Mouse (Mus musculus) megakaryocyte, adult 5-6 weeks (primary cell): ENCODE data around the gene Mbl1. TPM values are rescaled to one million over a fixed set of nuclear protein-coding genes. Genes with fewer than 3 reads are reported as not detected.

ENCODE experiments used
- ATAC-seq: 2 replicates; pipeline ENCODE4 v1.8.0; 2016; ENCODE audit warnings: mild to moderate bottlenecking, inconsistent platforms; ENCODE audit not compliant: poor library complexity, severe bottlenecking
- total RNA-seq, 2 experiments: library from RNA; stranded (forward) in 1 of 2; stranded (reverse) in 1 of 2; fragments of 153-499, 151-499 nt in 1 of 2; fragments of 221-1000, 200-1000 nt in 1 of 2; gene quantifications; 2 replicates each; pipeline versions ENCODE4 v1.2.3 to v1.2.4; 2015 to 2017

The Mbl1 gene
- not detected in 2 replicates for total RNA-seq (2015)
- total RNA-seq (2017) = not detected in 2 replicates

DNA sequence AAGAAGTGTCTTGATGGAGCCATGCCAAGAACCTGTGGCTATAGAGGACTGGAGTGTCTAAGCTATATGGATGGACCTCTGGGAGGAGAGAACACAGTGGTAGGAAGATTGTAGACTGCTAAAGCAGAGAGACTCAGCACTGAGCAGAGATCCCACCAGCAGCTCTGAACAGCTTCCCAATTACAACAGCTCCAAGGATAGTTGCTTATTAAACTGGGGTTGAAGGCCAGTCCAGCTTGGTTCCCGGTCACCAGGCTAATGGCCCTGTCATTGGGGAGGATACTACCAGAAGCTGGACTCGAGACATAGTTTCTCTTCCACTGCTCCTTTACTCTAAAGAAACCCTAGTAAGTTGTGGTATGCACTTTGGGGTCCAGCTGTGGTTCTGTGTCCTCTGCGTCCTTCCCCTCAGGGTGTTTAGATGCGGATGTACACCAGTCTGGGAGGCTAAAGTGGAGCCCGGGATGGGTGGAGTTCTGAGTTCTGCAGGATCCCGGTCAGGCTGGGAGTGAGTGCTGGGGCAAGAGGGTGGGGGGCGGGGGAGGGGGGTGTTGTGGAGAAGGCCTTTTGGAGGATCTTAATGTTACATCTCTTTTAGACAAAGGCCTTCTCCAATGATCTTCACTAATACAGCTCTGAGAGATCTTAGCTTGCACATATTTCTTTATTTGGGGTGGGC lies at the start of gene Mbl1:
Mbl1 (plus strand) TSS at position 239 of the 679 bp plus-strand sequence.
- no peak for ATAC-seq

- ATAC-seq = no peak
Observed at GRCm38 (mm10) chr14:41102269-41102668, 49.0 kb upstream of the Mbl1 start.

GRCm38 (mm10) chr14:41104853-41105444 lies 46.3 kb upstream of the Mbl1 start, which contains the start of gene Mat1a:
Mat1a (plus strand) TSS chr14:41105035.
- no peak for ATAC-seq

DNA sequence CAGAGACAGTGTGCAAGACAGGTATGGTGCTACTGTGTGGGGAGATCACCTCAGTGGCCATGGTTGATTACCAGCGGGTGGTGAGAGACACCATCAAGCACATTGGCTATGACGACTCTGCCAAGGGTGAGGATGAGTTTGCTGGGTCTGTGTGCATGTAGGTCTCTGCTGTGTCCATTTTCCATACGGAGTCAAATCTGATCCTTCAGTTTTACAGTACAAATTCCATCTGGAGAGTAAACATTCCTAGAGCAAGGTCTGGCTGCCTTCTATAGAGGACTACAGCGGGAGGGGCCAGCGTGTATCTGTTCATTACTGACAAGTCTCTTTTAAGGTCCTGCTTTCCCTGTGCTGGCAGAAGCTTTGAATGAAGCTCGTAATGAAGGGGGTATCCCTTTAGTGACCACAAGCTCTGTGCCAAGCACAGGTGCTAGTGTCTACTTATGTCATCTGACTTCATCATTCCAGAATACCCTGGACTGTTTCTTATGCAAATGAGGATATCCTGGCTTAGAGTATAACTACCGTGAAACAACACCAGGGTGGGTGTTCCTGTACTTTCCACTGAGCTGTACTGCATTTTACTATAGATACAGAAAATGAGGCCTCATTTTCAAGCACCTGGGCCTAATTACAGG lies 40.1 kb upstream of the Mbl1 start:
- ATAC-seq = no peak

DNA sequence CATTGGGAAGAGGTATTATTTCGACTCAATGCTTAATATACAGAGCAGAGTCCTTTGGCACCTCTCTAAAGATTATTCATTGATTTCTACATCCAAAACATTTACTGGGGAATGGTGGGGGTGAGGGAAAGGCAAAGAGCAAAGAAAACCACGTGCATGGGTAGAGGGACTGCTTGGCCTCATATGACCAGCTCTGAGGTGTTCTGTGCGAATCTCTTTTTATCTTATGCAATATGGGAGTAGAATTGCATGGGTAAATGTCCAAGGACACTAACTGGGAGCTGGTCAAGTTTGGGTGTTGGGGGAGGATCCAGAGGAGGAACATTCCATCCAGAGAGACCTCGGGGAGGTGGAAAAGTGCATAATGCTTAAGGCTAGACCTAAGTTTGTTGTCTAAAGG lies 38.3 kb upstream of the Mbl1 start:
- no peak for ATAC-seq

GRCm38 (mm10) chr14:41116271-41116670 lies 35.0 kb upstream of the Mbl1 start:
- no peak for ATAC-seq

DNA sequence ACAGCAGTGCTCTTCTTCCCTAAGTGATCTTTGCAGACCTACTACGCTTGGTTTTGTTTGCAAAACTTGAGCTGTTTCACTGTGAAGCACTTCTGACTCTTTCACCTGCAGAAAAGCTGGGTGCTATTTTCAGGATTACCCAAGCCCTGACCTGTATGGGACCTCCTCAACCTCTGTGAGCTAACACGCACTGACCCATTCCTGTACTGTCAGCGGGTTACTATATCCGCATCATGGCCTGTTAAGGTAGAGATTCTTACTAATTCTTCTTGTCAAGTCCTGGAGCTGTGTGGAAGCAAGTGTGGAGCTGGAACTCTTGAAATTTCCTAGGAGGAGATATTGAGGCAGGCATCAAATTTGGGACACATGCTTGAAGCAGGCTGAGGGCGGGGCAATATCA lies 26.6 kb upstream of the Mbl1 start:
- no peak for ATAC-seq

- ATAC-seq = no peak
Observed at GRCm38 (mm10) chr14:41127997-41128396, 23.3 kb upstream of the Mbl1 start.

- no peak for ATAC-seq
Observed at GRCm38 (mm10) chr14:41131540-41131939, 19.7 kb upstream of the Mbl1 start, which contains the start of gene Sftpa1. Sftpa1 (plus strand) TSS chr14:41131782.

DNA sequence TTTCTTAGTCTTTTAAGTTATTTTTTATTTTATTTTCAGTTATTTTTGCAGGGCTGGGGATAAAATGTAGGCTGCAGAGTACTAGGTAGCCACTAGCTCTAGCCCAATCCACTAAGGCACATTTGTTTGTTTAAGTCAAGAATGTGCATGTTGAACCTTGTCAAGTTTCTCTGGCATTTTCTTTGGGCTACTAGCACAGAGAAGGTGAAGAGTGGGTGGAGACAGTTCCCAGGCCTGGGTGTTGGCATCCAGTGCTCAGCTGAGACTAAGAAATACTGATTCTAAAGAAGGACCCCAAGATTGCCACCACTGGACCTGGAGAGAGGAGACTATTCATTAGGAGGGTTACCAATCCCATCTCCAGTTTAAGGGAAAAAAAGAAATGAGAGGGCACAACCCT lies 14.3 kb upstream of the Mbl1 start:
- no peak for ATAC-seq

DNA sequence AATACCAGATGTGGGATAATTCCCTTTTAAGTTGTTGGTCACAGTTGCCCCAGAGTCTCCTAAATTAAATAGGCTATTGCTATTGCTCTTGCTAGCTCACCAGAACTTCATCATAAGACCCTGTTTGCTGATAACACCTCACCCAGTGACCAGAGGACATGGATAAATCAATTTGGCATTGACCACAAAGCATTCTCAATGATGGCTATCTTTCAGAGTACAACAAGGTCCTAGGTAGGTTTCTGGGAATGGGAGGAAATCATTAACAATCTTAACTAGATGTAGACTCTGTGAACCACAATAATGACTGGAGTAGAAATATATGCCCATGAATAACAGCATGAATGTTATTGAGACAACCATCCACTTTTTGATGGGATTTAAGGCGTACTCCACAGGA lies 10.6 kb upstream of the Mbl1 start:
- no peak for ATAC-seq

GRCm38 (mm10) chr14:41146035-41146434 lies 5.2 kb upstream of the Mbl1 start:
- ATAC-seq = no peak

- ATAC-seq = no peak
Observed at GRCm38 (mm10) chr14:41146922-41147321, 4.3 kb upstream of the Mbl1 start.

DNA sequence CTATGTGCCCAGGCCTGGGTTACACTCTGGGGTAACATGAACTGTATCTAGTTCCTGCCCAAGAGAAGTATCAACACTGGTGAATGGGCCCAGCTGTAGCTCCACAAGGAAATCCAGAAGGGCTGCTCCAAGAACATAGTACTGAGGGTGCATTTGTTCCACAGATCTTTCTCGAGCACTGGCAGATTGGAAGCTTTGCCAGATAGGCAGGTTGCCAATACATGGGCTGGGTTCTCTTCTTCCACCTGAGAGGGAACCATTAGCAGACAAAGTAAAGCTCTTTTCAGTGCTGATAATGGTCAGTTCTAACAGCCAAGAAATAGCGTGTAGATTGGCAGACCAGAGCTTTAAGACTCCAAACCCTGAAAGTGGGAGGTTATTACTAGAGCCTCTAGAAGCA lies 3.9 kb upstream of the Mbl1 start:
- ATAC-seq = no peak

- no peak for ATAC-seq
Observed at GRCm38 (mm10) chr14:41160076-41160475, 8.8 kb downstream of the Mbl1 start.

GRCm38 (mm10) chr14:41160743-41161142 lies 9.5 kb downstream of the Mbl1 start:
- no peak for ATAC-seq

DNA sequence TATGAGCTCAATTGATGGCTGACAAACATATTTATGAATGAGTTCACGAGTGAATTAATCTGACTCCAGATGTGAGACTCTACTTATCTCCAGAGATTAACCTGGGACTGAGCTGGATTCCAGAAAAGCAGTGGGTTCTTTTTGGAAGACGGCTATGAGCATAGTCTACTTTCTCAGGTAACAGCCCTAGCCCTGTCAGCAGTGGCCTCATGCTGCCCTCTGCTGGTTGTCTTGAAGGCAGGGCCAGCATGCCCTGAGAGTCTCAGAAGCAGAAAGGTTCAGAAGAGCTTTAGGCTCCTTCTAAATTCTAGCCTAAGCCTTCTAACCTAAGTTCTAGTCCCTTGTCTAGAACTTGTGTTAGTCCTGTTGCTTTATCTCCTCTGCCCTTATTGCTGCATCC lies 11.4 kb downstream of the Mbl1 start:
- ATAC-seq = no peak

DNA sequence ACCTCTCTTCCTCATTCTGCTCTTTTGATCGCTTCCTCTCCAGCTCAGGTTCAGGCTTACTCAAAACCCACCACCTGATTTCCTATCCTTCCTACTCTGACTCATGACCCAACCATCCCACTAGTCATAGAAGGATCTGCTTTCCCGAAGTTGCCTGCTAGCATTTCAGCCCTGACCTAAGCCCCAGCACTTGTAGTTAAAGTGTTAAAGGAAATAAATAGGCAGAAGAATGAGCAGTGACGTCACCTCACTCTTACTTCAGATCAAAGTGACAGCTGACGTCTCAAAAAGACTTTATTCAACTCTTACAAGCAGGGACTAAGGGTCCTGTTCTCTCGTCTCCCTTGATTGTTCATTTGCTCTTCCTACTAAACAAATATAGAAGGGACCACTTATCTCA lies 16.0 kb downstream of the Mbl1 start:
- ATAC-seq = no peak

DNA sequence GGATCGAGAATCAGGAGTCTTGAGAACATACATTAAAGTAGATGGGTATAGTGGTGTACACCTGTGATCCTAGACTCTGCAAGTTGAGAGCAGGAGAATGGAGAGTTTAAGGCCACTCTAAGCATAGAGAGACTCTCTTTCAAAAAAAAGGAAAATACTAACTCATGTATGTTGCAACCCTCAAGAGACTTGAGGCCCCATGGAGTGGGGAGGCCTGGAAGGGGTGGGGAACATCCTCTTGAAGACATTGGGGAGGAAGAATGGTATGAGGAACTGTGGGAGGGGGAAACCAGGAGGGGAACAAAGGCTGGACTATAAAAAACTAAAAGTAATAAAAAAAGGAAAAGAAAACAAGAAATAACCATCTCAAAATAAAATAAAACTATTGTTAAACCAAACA lies 17.3 kb downstream of the Mbl1 start:
- ATAC-seq = no peak

GRCm38 (mm10) chr14:41170514-41170913 lies 19.3 kb downstream of the Mbl1 start:
- no peak for ATAC-seq

- no peak for ATAC-seq
Observed at GRCm38 (mm10) chr14:41174802-41175201, 23.5 kb downstream of the Mbl1 start.
